In genomic region chr11:88252767-88253513, GRCm38 (mm10) we compare ENCODE assay signal across 9 mouse cellular contexts. TPM values are rescaled to one million over a fixed set of nuclear protein-coding genes. Genes with fewer than 3 reads are reported as not detected.
A peak's percentile ranks its signal among the peaks of the same experiment; 100 is the strongest.
DNase-seq lines count a peak whose midpoint lies in the region; ATAC-seq and TF ChIP-seq lines count a peak whose summit lies in the region.
"Had no signal": no experiment of that assay in that cellular context is flagged by ENCODE, and none has a peak within 500 bp of the region (broad histone marks: within the 10 kb centered on the region; RNA-seq: fewer than 3 reads in every experiment).

No protein-coding gene starts in this region.

- ATAC-seq in lung, embryonic 14.5 days (ENCODE audit: insufficient read depth), result 0 out of 2 replicates have a peak, but pooled peaks have one; percentile 26
- peak; percentile 61; the same call in 1 of the 2 replicates for ATAC-seq in embryonic facial prominence, embryonic 11.5 days (replicated peaks; ENCODE audit: insufficient number of reproducible peaks, low FRiP score, low TSS enrichment, low read depth)
- ATAC-seq in heart, embryonic 12.5 days (ENCODE audit: insufficient number of reproducible peaks, low FRiP score), result 0 out of 2 replicates have a peak, but pooled peaks have one; percentile 10
- peak; percentile 25; the same call in 1 of the 2 replicates for ATAC-seq in limb, embryonic 14.5 days (ENCODE audit: low FRiP score, low read depth)
- no peak for ATAC-seq in megakaryocyte-erythroid progenitor cell, adult 5-6 weeks (replicated peaks; ENCODE audit: low FRiP score, low TSS enrichment, poor library complexity, severe bottlenecking)

- no peak overlapping the region for H3K4me3 ChIP-seq in lung, embryonic 14.5 days (ENCODE audit: low read depth, low read length)
- H3K4me3 ChIP-seq in embryonic facial prominence, embryonic 11.5 days (ENCODE audit: low read depth, low read length), result no peak overlapping the region
- H3K4me3 ChIP-seq in heart, embryonic 12.5 days, result no peak overlapping the region
- no peak overlapping the region for H3K4me3 ChIP-seq in limb, embryonic 14.5 days (replicated peaks; ENCODE audit: low read length)
- no peak overlapping the region for H3K4me3 ChIP-seq in kidney, adult 2 months (ENCODE audit: insufficient read depth, low read depth, low read length)

- no peaks in the 10 kb centered on the region for H3K27me3 ChIP-seq in lung, embryonic 14.5 days (ENCODE audit: insufficient read depth, low read length)
- H3K27me3 ChIP-seq in embryonic facial prominence, embryonic 11.5 days (ENCODE audit: control insufficient read depth, insufficient read depth, low read length), result no peaks in the 10 kb centered on the region
- H3K27me3 ChIP-seq in heart, embryonic 12.5 days (replicated peaks), result no peaks in the 10 kb centered on the region
- H3K27me3 ChIP-seq in limb, embryonic 14.5 days (ENCODE audit: control insufficient read depth, insufficient read depth, low read length), result no peaks in the 10 kb centered on the region
- no peaks in the 10 kb centered on the region for H3K27me3 ChIP-seq in kidney, adult 2 months (replicated peaks; ENCODE audit: control insufficient read depth, insufficient read depth, low read length)
- H3K27me3 ChIP-seq: Patski had no signal

- no peak for TF ChIP-seq POLR2A in limb, embryonic 14.5 days (IDR thresholded peaks at IDR 0.05; ENCODE audit: borderline replicate concordance, extremely low read depth, insufficient read depth, insufficient read length)
- no peak for TF ChIP-seq POLR2A in kidney, adult 2 months (IDR thresholded peaks at IDR 0.05; ENCODE audit: low read depth, low read length)

- no peak overlapping the region for H3K27ac ChIP-seq in lung, embryonic 14.5 days (ENCODE audit: low read depth)
- H3K27ac ChIP-seq in embryonic facial prominence, embryonic 11.5 days (replicated peaks; ENCODE audit: low read depth, low read length), result 0 out of 2 replicates have a peak overlapping the region, but pooled peaks have one; percentile 47
- H3K27ac ChIP-seq in heart, embryonic 12.5 days (ENCODE audit: poor library complexity, severe bottlenecking), result peak overlapping the region; percentile 65
- H3K27ac ChIP-seq in limb, embryonic 14.5 days (replicated peaks; ENCODE audit: low read depth, low read length), result no peak overlapping the region
- H3K27ac ChIP-seq in kidney, adult 2 months (ENCODE audit: insufficient read depth, low read depth, low read length), result no peak overlapping the region

- no peak for TF ChIP-seq CTCF in lung, embryonic 14.5 days (IDR thresholded peaks at IDR 0.05; ENCODE audit: low read depth)
- no peak for TF ChIP-seq CTCF in kidney, adult 2 months (conservative IDR thresholded peaks at IDR 0.05; ENCODE audit: insufficient read depth, insufficient read length, low read depth, low read length)

- WGBS in lung, embryonic 14.5 days, result 21% methylated on average over 14 of the region's 18 CpGs
- 17% methylated on average over 18 of the region's 18 CpGs for WGBS in embryonic facial prominence, embryonic 11.5 days
- WGBS in heart, embryonic 12.5 days, result 22% methylated on average over 14 of the region's 18 CpGs
- 30% methylated on average over 9 of the region's 18 CpGs for WGBS in limb, embryonic 14.5 days
- 30% methylated on average over 18 of the region's 18 CpGs for WGBS in kidney, adult 2 months

- no peaks in the 10 kb centered on the region for H3K9me3 ChIP-seq in lung, embryonic 14.5 days (ENCODE audit: low read depth, low read length)
- H3K9me3 ChIP-seq in embryonic facial prominence, embryonic 11.5 days (replicated peaks; ENCODE audit: control insufficient read depth, low read length), result no peaks in the 10 kb centered on the region
- no peaks in the 10 kb centered on the region for H3K9me3 ChIP-seq in heart, embryonic 12.5 days (replicated peaks)
- H3K9me3 ChIP-seq in limb, embryonic 14.5 days (ENCODE audit: control insufficient read depth, low read length), result no peaks in the 10 kb centered on the region

- H3K36me3 ChIP-seq in lung, embryonic 14.5 days (ENCODE audit: insufficient read depth), result no peaks in the 10 kb centered on the region
- H3K36me3 ChIP-seq in embryonic facial prominence, embryonic 11.5 days (replicated peaks; ENCODE audit: control insufficient read depth, insufficient read depth, low read depth, low read length), result no peaks in the 10 kb centered on the region
- H3K36me3 ChIP-seq in heart, embryonic 12.5 days, result no peaks in the 10 kb centered on the region
- no peaks in the 10 kb centered on the region for H3K36me3 ChIP-seq in limb, embryonic 14.5 days (ENCODE audit: control insufficient read depth, insufficient read depth, low read length)
- no peaks in the 10 kb centered on the region for H3K36me3 ChIP-seq in kidney, adult 2 months (ENCODE audit: control insufficient read depth, insufficient read depth, low read length)

- no peak overlapping the region for H3K9ac ChIP-seq in lung, embryonic 14.5 days
- H3K9ac ChIP-seq in embryonic facial prominence, embryonic 11.5 days (replicated peaks; ENCODE audit: low read length), result no peak overlapping the region
- H3K9ac ChIP-seq in heart, embryonic 12.5 days, result peak overlapping the region; percentile 31; the same call in 1 of the 2 replicates
- no peak overlapping the region for H3K9ac ChIP-seq in limb, embryonic 14.5 days (ENCODE audit: low read depth, low read length, severe bottlenecking)

- 0 out of 2 replicates have a peak overlapping the region, but pooled peaks have one; percentile 15 for H3K4me2 ChIP-seq in lung, embryonic 14.5 days
- H3K4me2 ChIP-seq in embryonic facial prominence, embryonic 11.5 days (ENCODE audit: low read depth, low read length), result peak overlapping the region; percentile 2
- H3K4me2 ChIP-seq in heart, embryonic 12.5 days, result peak overlapping the region; percentile 14; the same call in 1 of the 2 replicates
- no peak overlapping the region for H3K4me2 ChIP-seq in limb, embryonic 14.5 days (replicated peaks; ENCODE audit: low read depth, low read length, severe bottlenecking)

- H3K4me1 ChIP-seq in lung, embryonic 14.5 days (ENCODE audit: insufficient read depth), result no peaks in the 10 kb centered on the region; the same call in 1 of the 2 replicates
- peaks cover 6% of the 10 kb centered on the region for H3K4me1 ChIP-seq in embryonic facial prominence, embryonic 11.5 days (ENCODE audit: control insufficient read depth, insufficient read depth, low read length)
- H3K4me1 ChIP-seq in heart, embryonic 12.5 days (replicated peaks), result peaks cover 45% of the 10 kb centered on the region
- 0 out of 2 replicates have a peak, but pooled peaks cover 5% of the 10 kb centered on the region for H3K4me1 ChIP-seq in limb, embryonic 14.5 days (ENCODE audit: control insufficient read depth, insufficient read depth, low read length)
- H3K4me1 ChIP-seq in kidney, adult 2 months (ENCODE audit: control insufficient read depth, insufficient read depth, low read length), result no peaks in the 10 kb centered on the region

- DNase-seq in lung, embryonic 14.5 days, result peak; percentile 23
- DNase-seq in lung, postnatal 25 days (ENCODE audit: low spot score), result no peak
- DNase-seq in embryonic facial prominence, embryonic 11.5 days (ENCODE audit: low spot score), result no peak
- no peak for DNase-seq in limb, embryonic 14.5 days (ENCODE audit: low spot score)
- no peak for DNase-seq in kidney, adult 2 months
- no peak for DNase-seq in frontal cortex, postnatal 25 days (ENCODE audit: low spot score in 2 of 2)

RNA-seq across cellular contexts. Expression of gene Ccdc182, which starts 40.9 kb away (rescaled TPM):
- not detected in 2 replicates for polyA plus RNA-seq in lung, embryonic 14.5 days (2014; fragmentation: Nextera tagmentation; extraction: Ambion mirVana)
- polyA plus RNA-seq in embryonic facial prominence, embryonic 11.5 days (2014; fragmentation: Nextera tagmentation; extraction: Ambion mirVana), result 1.7 and 2.6 TPM in 2 replicates
- polyA plus RNA-seq in heart, embryonic 12.5 days (2016; fragmentation: Nextera tagmentation; extraction: Ambion mirVana), result 0.26 TPM in 1 of 2 replicates, not detected in the other
- polyA plus RNA-seq in limb, embryonic 14.5 days (2012; rRNA removed), result 0.08 and 0.10 TPM in 2 replicates
- not detected in 2 replicates for polyA plus RNA-seq in limb, embryonic 14.5 days (2014; fragmentation: Nextera tagmentation; extraction: Ambion mirVana)
- not detected in 2 replicates for total RNA-seq in megakaryocyte-erythroid progenitor cell, adult 5-6 weeks (2014; fragmentation: Nextera tagmentation)
- not detected in 2 replicates for total RNA-seq in megakaryocyte-erythroid progenitor cell, adult 5-6 weeks (2017)
- 0.34 and 0.61 TPM in 2 replicates for polyA plus RNA-seq in kidney, adult 2 months (2012; rRNA removed)
- polyA plus RNA-seq: Patski had no signal

RNA-seq across cellular contexts. Expression of gene Mrps23, which starts 48.8 kb away (rescaled TPM):
- polyA plus RNA-seq in lung, embryonic 14.5 days (2014; fragmentation: Nextera tagmentation; extraction: Ambion mirVana), result 55.1 and 57.6 TPM in 2 replicates
- 70.6 and 83.8 TPM in 2 replicates for polyA plus RNA-seq in embryonic facial prominence, embryonic 11.5 days (2014; fragmentation: Nextera tagmentation; extraction: Ambion mirVana)
- polyA plus RNA-seq in heart, embryonic 12.5 days (2016; fragmentation: Nextera tagmentation; extraction: Ambion mirVana), result 79.2 and 81.4 TPM in 2 replicates
- polyA plus RNA-seq in limb, embryonic 14.5 days (2012; rRNA removed), result 46.9 and 63.5 TPM in 2 replicates
- 60.2 and 64.7 TPM in 2 replicates for polyA plus RNA-seq in limb, embryonic 14.5 days (2014; fragmentation: Nextera tagmentation; extraction: Ambion mirVana)
- total RNA-seq in megakaryocyte-erythroid progenitor cell, adult 5-6 weeks (2014; fragmentation: Nextera tagmentation), result 78.6 and 78.8 TPM in 2 replicates
- total RNA-seq in megakaryocyte-erythroid progenitor cell, adult 5-6 weeks (2017), result 58.9 and 154 TPM in 2 replicates
- polyA plus RNA-seq in kidney, adult 2 months (2012; rRNA removed), result 53.0 and 61.6 TPM in 2 replicates

Comparison
In these comparisons a context has a peak if more than half of its experiments do, and no peak if none do; other contexts are left out.
1. H3K27ac ChIP-seq: peak in embryonic facial prominence, embryonic 11.5 days (single experiment) and heart, embryonic 12.5 days (single experiment); none in lung, embryonic 14.5 days (single experiment), limb, embryonic 14.5 days (single experiment) and kidney, adult 2 months (single experiment).